Mouse (Mus musculus): Measurements from ENCODE around the gene Gnpnat1. TPM values are rescaled to one million over a fixed set of nuclear protein-coding genes. Genes with fewer than 3 reads are reported as not detected.
"Not testable (repeated sequence)": the region's sequence is repeated elsewhere in the genome, so short reads cannot be mapped to it uniquely, and the experiment has no call there.

Gnpnat1 gene
- 36.8 and 38.0 TPM in 2 replicates for polyA plus RNA-seq (2014; fragmentation: Nextera tagmentation; extraction: Ambion mirVana)

DNA sequence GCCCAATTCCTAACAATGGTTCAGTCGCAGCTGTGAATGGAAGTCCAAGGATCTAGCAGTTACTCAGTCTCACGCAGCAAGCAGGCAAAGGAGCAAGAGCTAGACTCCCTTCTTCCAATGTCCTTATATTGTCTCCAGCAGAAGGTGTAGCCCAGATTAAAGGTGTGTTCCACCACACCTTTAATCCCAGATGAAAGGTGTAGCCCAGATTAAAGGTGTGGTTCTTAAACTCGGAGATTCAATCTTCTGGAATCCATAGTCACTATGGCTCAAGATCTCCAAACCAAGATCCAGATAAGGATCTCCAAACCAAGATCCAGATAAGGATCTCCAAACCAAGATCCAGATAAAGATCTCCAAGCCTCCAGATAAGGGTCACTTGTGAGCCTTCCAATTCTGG lies at the start of gene Gnpnat1:
Gene Gnpnat1, minus strand, starts transcription at position 101 of the 400 bp plus-strand sequence.
- 76% methylated on average over 1 of the region's 3 CpGs for WGBS (ENCODE audit: insufficient replicate concordance)
- not testable (repeated sequence) for H3K4me2 ChIP-seq; H3K4me3 ChIP-seq (ENCODE audit: low read depth, low read length); H3K4me1 ChIP-seq (ENCODE audit: control insufficient read depth, insufficient read depth, low read length); H3K36me3 ChIP-seq (ENCODE audit: control insufficient read depth, insufficient read depth, low read length); H3K27me3 ChIP-seq (ENCODE audit: control insufficient read depth, insufficient read depth, low read length); ATAC-seq (replicated peaks; ENCODE audit: insufficient number of reproducible peaks, low FRiP score, low TSS enrichment); H3K9ac ChIP-seq (ENCODE audit: low read depth, low read length); H3K27ac ChIP-seq (ENCODE audit: low read depth, low read length); H3K9me3 ChIP-seq (replicated peaks; ENCODE audit: control insufficient read depth, low read length)

DNA sequence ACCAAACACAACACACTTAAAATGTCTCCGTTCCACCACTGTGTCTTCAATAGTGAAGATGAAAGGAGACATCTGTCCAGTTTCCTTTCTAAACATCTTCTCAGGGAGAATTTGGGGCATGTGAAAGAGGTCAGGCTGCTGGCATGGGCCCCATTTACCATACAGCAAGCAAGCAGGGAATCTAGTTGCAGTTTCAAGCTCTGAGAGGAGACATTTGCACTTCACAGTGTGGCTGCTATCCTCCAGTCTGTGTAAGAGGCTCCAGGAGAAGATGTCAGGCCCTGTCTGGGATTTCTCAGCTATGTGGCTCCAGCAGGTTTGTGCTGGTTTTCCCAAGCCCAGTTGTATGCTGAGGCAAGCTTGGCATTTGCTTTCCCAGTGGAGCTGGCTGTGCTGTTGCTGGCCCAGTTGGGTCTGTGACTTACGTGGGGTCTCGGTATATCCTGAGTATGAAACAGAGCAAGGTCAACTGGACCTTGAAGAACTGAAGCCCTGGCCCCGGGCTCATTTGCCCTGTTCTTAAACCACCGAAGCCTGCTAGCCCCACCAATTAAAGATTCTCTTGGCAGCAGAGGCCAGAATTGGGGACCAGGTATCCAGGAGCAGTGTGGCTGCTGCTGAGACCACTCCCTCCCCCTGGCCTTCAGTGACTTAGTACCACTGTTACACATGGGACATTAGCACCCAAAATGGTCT lies 49.0 kb upstream of the Gnpnat1 start:
- WGBS (ENCODE audit: insufficient replicate concordance) = 55% methylated on average over 5 of the region's 5 CpGs
- peaks cover 44% of the 10 kb centered on the region for H3K4me1 ChIP-seq (ENCODE audit: control insufficient read depth, insufficient read depth, low read length)

DNA sequence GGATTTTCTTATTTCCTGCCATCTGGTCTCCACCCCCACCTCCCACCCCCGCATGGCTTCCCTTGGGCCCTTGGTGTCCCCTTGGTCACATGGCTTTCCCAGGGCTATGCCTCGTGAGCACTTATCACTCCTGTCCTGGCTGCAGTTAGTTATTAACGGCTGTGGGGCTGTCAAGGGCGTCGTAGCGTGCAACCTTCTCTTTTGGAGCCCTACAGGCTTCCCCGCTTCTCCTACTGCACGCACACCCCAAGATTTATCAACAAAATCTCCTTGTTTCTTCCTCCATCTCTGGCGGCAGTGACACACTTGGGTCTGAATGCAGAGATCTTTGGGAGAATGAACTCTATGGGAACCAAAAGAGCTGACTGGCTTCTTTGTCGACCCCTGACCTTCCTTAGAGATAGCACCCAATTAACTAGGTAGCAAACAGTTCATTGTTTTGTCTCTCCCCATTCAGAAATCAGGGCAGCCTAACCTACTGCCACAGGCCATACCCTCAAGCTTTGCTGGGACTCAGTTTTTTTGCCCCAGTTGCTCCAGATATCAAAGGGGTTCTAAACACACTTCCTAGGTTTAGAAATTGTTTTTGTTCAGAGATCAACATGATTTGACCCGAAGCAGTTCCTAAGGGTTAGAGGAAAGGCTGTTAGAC lies 48.3 kb upstream of the Gnpnat1 start:
- Histone ChIP-seq H3K36me3 (ENCODE audit: control insufficient read depth, insufficient read depth, low read length) (no peaks in the 10 kb centered on the region), H3K27me3 (ENCODE audit: control insufficient read depth, insufficient read depth, low read length) (no peaks in the 10 kb centered on the region), H3K4me3 (ENCODE audit: low read depth, low read length) (no peak overlapping the region), H3K9me3 (replicated peaks; ENCODE audit: control insufficient read depth, low read length) (no peaks in the 10 kb centered on the region), H3K4me1 (ENCODE audit: control insufficient read depth, insufficient read depth, low read length) (peaks cover 44% of the 10 kb centered on the region), H3K9ac (ENCODE audit: low read depth, low read length) (peak overlapping the region; percentile 18; the same call in 1 of the 2 replicates), H3K4me2 (0 out of 2 replicates have a peak overlapping the region, but pooled peaks have one; percentile 1), H3K27ac (ENCODE audit: low read depth, low read length) (peak overlapping the region; percentile 70)
- 12% methylated on average over 11 of the region's 11 CpGs for WGBS (ENCODE audit: insufficient replicate concordance)
- no peak for ATAC-seq (replicated peaks; ENCODE audit: insufficient number of reproducible peaks, low FRiP score, low TSS enrichment)

More for the DNA sequence above, 49.0 kb upstream of the Gnpnat1 start:
- Histone ChIP-seq H3K9me3 (replicated peaks; ENCODE audit: control insufficient read depth, low read length) (no peaks in the 10 kb centered on the region), H3K9ac (ENCODE audit: low read depth, low read length) (0 out of 2 replicates have a peak overlapping the region, but pooled peaks have one; percentile 39), H3K4me3 (ENCODE audit: low read depth, low read length) (no peak overlapping the region), H3K27me3 (ENCODE audit: control insufficient read depth, insufficient read depth, low read length) (no peaks in the 10 kb centered on the region), H3K27ac (ENCODE audit: low read depth, low read length) (peak overlapping the region; percentile 70), H3K4me2 (no peak overlapping the region), H3K36me3 (ENCODE audit: control insufficient read depth, insufficient read depth, low read length) (peaks cover 4% of the 10 kb centered on the region)
- ATAC-seq (replicated peaks; ENCODE audit: insufficient number of reproducible peaks, low FRiP score, low TSS enrichment) = 0 out of 2 replicates have a peak, but pooled peaks have one; percentile 12

DNA sequence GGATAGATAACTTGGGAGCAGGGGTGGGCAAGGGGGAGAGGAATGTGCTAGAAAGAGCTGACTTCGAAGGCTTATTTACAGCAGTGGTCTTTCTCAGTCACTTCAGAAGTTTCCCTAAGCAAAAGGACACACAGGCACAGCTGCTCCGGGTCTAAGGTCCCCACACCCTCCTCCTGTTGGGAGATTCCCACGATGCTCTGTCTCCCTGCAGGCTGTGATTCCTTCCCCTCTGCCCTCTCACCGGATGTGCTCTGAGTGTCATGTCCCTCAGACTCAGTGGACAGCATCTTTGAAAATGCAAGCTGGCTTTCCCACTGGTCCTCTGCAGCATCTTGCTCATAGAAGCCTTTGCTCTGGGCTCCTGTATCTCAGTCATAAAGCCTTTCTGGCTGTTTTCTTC lies 47.4 kb upstream of the Gnpnat1 start:
- WGBS (ENCODE audit: insufficient replicate concordance) = 35% methylated on average over 4 of the region's 4 CpGs
- no peak for ATAC-seq (replicated peaks; ENCODE audit: insufficient number of reproducible peaks, low FRiP score, low TSS enrichment)
- Histone ChIP-seq H3K27ac (ENCODE audit: low read depth, low read length) (peak overlapping the region; percentile 70), H3K4me2 (no peak overlapping the region), H3K36me3 (ENCODE audit: control insufficient read depth, insufficient read depth, low read length) (no peaks in the 10 kb centered on the region), H3K9me3 (replicated peaks; ENCODE audit: control insufficient read depth, low read length) (no peaks in the 10 kb centered on the region), H3K9ac (ENCODE audit: low read depth, low read length) (no peak overlapping the region), H3K4me1 (ENCODE audit: control insufficient read depth, insufficient read depth, low read length) (peaks cover 44% of the 10 kb centered on the region), H3K27me3 (ENCODE audit: control insufficient read depth, insufficient read depth, low read length) (no peaks in the 10 kb centered on the region), H3K4me3 (ENCODE audit: low read depth, low read length) (no peak overlapping the region)

DNA sequence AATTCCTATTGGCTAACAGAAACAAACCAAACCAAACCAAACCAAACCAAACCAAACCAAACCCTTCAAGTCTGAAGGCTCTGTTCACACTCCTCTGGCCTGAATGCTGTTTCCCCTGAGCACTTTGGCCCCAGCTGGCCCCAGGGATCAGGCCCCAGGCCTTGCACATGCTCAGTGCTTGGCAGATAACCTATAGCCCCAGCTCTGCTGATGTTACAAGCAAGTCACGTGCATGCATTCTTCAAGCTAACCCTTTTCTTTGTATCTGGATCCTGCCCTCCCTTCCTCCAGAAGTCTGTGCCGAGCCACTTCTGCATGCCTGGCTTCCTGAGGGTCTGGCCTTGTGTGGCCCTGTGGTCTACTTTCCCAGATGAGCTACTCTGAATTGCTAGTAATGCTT lies 46.4 kb upstream of the Gnpnat1 start:
- no peak overlapping the region for H3K4me2 ChIP-seq
- H3K9me3 ChIP-seq (replicated peaks; ENCODE audit: control insufficient read depth, low read length) = no peaks in the 10 kb centered on the region
- no peak overlapping the region for H3K27ac ChIP-seq (ENCODE audit: low read depth, low read length)
- WGBS (ENCODE audit: insufficient replicate concordance) = 11% methylated on average over 2 of the region's 2 CpGs
- H3K9ac ChIP-seq (ENCODE audit: low read depth, low read length) = no peak overlapping the region
- no peaks in the 10 kb centered on the region for H3K36me3 ChIP-seq (ENCODE audit: control insufficient read depth, insufficient read depth, low read length)
- no peak overlapping the region for H3K4me3 ChIP-seq (ENCODE audit: low read depth, low read length)
- ATAC-seq (replicated peaks; ENCODE audit: insufficient number of reproducible peaks, low FRiP score, low TSS enrichment) = peak; percentile 50
- peaks cover 42% of the 10 kb centered on the region for H3K4me1 ChIP-seq (ENCODE audit: control insufficient read depth, insufficient read depth, low read length)
- H3K27me3 ChIP-seq (ENCODE audit: control insufficient read depth, insufficient read depth, low read length) = no peaks in the 10 kb centered on the region

DNA sequence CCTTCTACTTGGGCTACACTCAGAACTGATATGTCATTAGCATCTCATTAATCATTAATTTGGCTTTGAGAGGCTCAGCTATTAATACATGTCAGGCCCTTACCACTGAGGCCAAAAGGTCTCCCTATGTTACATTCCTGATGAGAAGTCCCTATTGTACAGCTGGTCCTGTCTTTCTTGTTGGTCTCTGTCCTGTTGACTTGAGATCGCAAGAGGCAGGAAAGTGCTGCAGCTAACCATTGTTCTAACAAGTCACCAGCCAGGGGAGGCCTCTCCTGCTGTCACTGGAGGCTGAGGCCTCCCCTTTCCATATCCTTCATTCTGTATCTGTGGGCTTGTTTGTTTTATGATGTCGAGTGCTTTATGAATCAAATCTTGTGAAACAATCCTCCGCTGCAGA lies 42.1 kb upstream of the Gnpnat1 start:
- WGBS (ENCODE audit: insufficient replicate concordance) = 70% methylated on average over 3 of the region's 3 CpGs
- peaks cover 15% of the 10 kb centered on the region for H3K4me1 ChIP-seq (ENCODE audit: control insufficient read depth, insufficient read depth, low read length)
- H3K9ac ChIP-seq (ENCODE audit: low read depth, low read length) = no peak overlapping the region
- no peak for ATAC-seq (replicated peaks; ENCODE audit: insufficient number of reproducible peaks, low FRiP score, low TSS enrichment)
- H3K27me3 ChIP-seq (ENCODE audit: control insufficient read depth, insufficient read depth, low read length) = no peaks in the 10 kb centered on the region
- no peak overlapping the region for H3K4me3 ChIP-seq (ENCODE audit: low read depth, low read length)
- no peaks in the 10 kb centered on the region for H3K9me3 ChIP-seq (replicated peaks; ENCODE audit: control insufficient read depth, low read length)
- no peak overlapping the region for H3K4me2 ChIP-seq
- H3K36me3 ChIP-seq (ENCODE audit: control insufficient read depth, insufficient read depth, low read length) = no peaks in the 10 kb centered on the region
- no peak overlapping the region for H3K27ac ChIP-seq (ENCODE audit: low read depth, low read length)

DNA sequence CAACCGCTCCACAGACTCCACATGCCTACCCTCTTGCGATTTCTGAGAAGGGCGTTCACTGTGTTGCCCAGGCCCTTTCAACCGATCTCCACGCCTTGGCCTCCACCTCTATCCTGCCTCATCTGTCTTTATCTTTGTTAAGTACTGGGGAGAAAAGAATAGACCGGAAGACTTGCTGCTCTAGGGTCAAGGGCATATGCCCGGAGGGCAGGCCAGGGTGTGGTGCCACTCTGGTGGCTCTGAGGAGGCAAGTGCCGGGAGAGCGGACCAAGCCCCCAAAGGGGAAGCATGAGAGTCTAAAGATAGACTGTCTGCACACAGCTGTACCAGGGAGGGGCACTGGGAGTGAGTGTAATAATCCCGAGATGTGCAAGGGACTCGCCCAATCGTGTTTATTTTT lies 40.7 kb upstream of the Gnpnat1 start:
- H3K4me2 ChIP-seq = peak overlapping the region; percentile 39
- WGBS (ENCODE audit: insufficient replicate concordance) = 31% methylated on average over 12 of the region's 12 CpGs

DNA sequence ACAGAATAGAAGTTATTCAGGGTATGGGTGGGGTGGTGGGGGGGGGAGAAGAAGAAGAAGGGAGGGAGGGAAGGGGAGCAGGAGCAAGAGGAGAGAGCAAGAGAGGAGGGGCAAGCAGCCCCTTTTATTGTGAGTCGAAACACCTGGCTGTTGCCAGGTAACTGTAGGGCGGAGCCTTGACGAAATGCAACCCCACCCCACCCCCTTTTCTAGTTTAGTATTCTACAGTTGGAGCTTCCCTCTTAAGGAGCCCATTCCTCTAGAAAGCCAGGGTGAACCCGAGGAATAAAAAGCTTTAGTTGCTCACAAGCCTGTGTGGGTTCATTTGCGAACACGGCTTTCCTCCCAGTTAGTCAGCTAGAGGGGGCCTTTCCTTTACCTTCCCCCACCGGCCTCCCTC lies 40.2 kb upstream of the Gnpnat1 start:
- H3K27ac ChIP-seq (ENCODE audit: low read depth, low read length) = no peak overlapping the region
- no peaks in the 10 kb centered on the region for H3K9me3 ChIP-seq (replicated peaks; ENCODE audit: control insufficient read depth, low read length)
- no peaks in the 10 kb centered on the region for H3K36me3 ChIP-seq (ENCODE audit: control insufficient read depth, insufficient read depth, low read length)
- H3K4me2 ChIP-seq = no peak overlapping the region
- peaks cover 10% of the 10 kb centered on the region for H3K4me1 ChIP-seq (ENCODE audit: control insufficient read depth, insufficient read depth, low read length)
- 49% methylated on average over 7 of the region's 7 CpGs for WGBS (ENCODE audit: insufficient replicate concordance)
- no peaks in the 10 kb centered on the region for H3K27me3 ChIP-seq (ENCODE audit: control insufficient read depth, insufficient read depth, low read length)
- ATAC-seq (replicated peaks; ENCODE audit: insufficient number of reproducible peaks, low FRiP score, low TSS enrichment) = no peak
- H3K9ac ChIP-seq (ENCODE audit: low read depth, low read length) = no peak overlapping the region
- no peak overlapping the region for H3K4me3 ChIP-seq (ENCODE audit: low read depth, low read length)

More for the DNA sequence above, 40.7 kb upstream of the Gnpnat1 start:
- H3K4me1 ChIP-seq (ENCODE audit: control insufficient read depth, insufficient read depth, low read length) = peaks cover 10% of the 10 kb centered on the region
- no peak overlapping the region for H3K4me3 ChIP-seq (ENCODE audit: low read depth, low read length)
- 0 out of 2 replicates have a peak overlapping the region, but pooled peaks have one; percentile 2 for H3K27ac ChIP-seq (ENCODE audit: low read depth, low read length)
- no peaks in the 10 kb centered on the region for H3K9me3 ChIP-seq (replicated peaks; ENCODE audit: control insufficient read depth, low read length)
- H3K36me3 ChIP-seq (ENCODE audit: control insufficient read depth, insufficient read depth, low read length) = no peaks in the 10 kb centered on the region
- H3K27me3 ChIP-seq (ENCODE audit: control insufficient read depth, insufficient read depth, low read length) = no peaks in the 10 kb centered on the region
- ATAC-seq (replicated peaks; ENCODE audit: insufficient number of reproducible peaks, low FRiP score, low TSS enrichment) = peak; percentile 33; the same call in 1 of the 2 replicates
- H3K9ac ChIP-seq (ENCODE audit: low read depth, low read length) = 0 out of 2 replicates have a peak overlapping the region, but pooled peaks have one; percentile 22
